Mouse (Mus musculus): ENCODE data around the gene Lhb.

GRCm38 (mm10) chr7:45408949-45409348 is 11.7 kb upstream of the Lhb start:
- TF ChIP-seq USF1 (IDR thresholded peaks at IDR 0.05; ENCODE audit: low read depth) (no peak), POLR2A (IDR thresholded peaks at IDR 0.05; ENCODE audit: insufficient read length, low read depth) (no peak), MYOD1 (IDR thresholded peaks at IDR 0.05; ENCODE audit: control insufficient read depth in 1 of 3, insufficient read length in 2 of 3, low read depth in 2 of 3) (no peak), E2F4 (IDR thresholded peaks at IDR 0.05; ENCODE audit: insufficient read depth) (no peak), POLR2AphosphoS2 (IDR thresholded peaks at IDR 0.05; ENCODE audit: insufficient read length, low read depth) (no peak), MYOG (IDR thresholded peaks at IDR 0.05; ENCODE audit: control insufficient read depth in 1 of 3, insufficient read depth in 1 of 3, insufficient read length in 2 of 3, low read depth in 2 of 3) (no peak), TCF3 (IDR thresholded peaks at IDR 0.05; ENCODE audit: insufficient read length, low read depth) (no peak), MAX (IDR thresholded peaks at IDR 0.05; ENCODE audit: low read depth) (no peak), CEBPB (IDR thresholded peaks at IDR 0.05; ENCODE audit: insufficient read depth, poor library complexity, severe bottlenecking) (no peak), TCF12 (IDR thresholded peaks at IDR 0.05; ENCODE audit: insufficient read depth, poor library complexity, severe bottlenecking) (no peak), REST (IDR thresholded peaks at IDR 0.05; ENCODE audit: insufficient read depth, insufficient read length) (no peak), SRF (IDR thresholded peaks at IDR 0.05; ENCODE audit: control insufficient read depth, insufficient read length, low read depth) (no peak)
